Mouse (Mus musculus) olfactory bulb, adult 2 months (tissue): Measurements from ENCODE around the gene Tcf19.

Experiments used
- CTCF ChIP-seq: fragments of 200-500 bp; IDR thresholded peaks from 2 replicates; pipeline ENCODE4 v1.5.1; 2012; ENCODE audit warnings: low read depth, mild to moderate bottlenecking, low read length, moderate library complexity; ENCODE audit not compliant: insufficient read depth
- POLR2A ChIP-seq: fragments of 200-500 bp; IDR thresholded peaks from 2 replicates; pipeline ENCODE4 v1.6.1; 2012; ENCODE audit warnings: mild to moderate bottlenecking, low read depth, low read length, moderate library complexity; ENCODE audit not compliant: insufficient read depth

- no peak for TF ChIP-seq POLR2A
- TF ChIP-seq CTCF: no peak
Observed at GRCm38 (mm10) chr17:35544001-35544400, 27.4 kb upstream of the Tcf19 start.
